7 mouse cellular contexts compared by ENCODE assay signal in genomic region chr17:6947984-6948768, GRCm38 (mm10). TPM values are rescaled to one million over a fixed set of nuclear protein-coding genes. Genes with fewer than 3 reads are reported as not detected.
DNase-seq lines count a peak whose midpoint lies in the region; ATAC-seq and TF ChIP-seq lines count a peak whose summit lies in the region.
"Not testable (repeated sequence)": the region's sequence is repeated elsewhere in the genome, so short reads cannot be mapped to it uniquely, and the experiment has no call there.

Gene Rsph3b, minus strand, starts transcription at chr17:6948682.

- H3K4me1 ChIP-seq in embryonic facial prominence, embryonic 12.5 days; limb, embryonic 10.5 days; midbrain, embryonic 12.5 days; small intestine, adult 2 months (ENCODE audit: control insufficient read depth, insufficient read depth, insufficient read length, low read length): not testable (repeated sequence)

- not testable (repeated sequence) for TF ChIP-seq POLR2A in small intestine, adult 2 months (IDR thresholded peaks at IDR 0.05; ENCODE audit: low read depth, low read length)

- H3K9ac ChIP-seq in embryonic facial prominence, embryonic 12.5 days: peak within 1 kb of the TSS; percentile 59
- peak within 1 kb of the TSS; percentile 54 for H3K9ac ChIP-seq in midbrain, embryonic 12.5 days (replicated peaks)

- peak within 1 kb of the TSS; percentile 52 for H3K4me3 ChIP-seq in embryonic facial prominence, embryonic 12.5 days
- peak within 1 kb of the TSS; percentile 57 for H3K4me3 ChIP-seq in limb, embryonic 10.5 days
- peak within 1 kb of the TSS; percentile 61 for H3K4me3 ChIP-seq in midbrain, embryonic 12.5 days
- peak within 1 kb of the TSS; percentile 64 for H3K4me3 ChIP-seq in small intestine, adult 2 months (ENCODE audit: low read depth, low read length)

- peak; percentile 91 for DNase-seq in adrenal gland, postnatal 14 days
- DNase-seq in heart, adult 11 months: peak; percentile 99
- DNase-seq in kidney, adult 18-20 months: peak; percentile 91
- DNase-seq in limb, embryonic 10.5 days (ENCODE audit: low spot score): peak; percentile 95

- not testable (repeated sequence) for TF ChIP-seq CTCF in small intestine, adult 2 months (IDR thresholded peaks at IDR 0.05; ENCODE audit: extremely low read depth, insufficient read length, insufficient replicate concordance, low read depth, low read length)

- not testable (repeated sequence) for H3K36me3 ChIP-seq in embryonic facial prominence, embryonic 12.5 days; limb, embryonic 10.5 days; midbrain, embryonic 12.5 days; small intestine, adult 2 months (ENCODE audit: control insufficient read depth, insufficient read depth, low read length)

- peak within 1 kb of the TSS; percentile 48 for H3K4me2 ChIP-seq in embryonic facial prominence, embryonic 12.5 days (replicated peaks)
- peak within 1 kb of the TSS; percentile 66 for H3K4me2 ChIP-seq in midbrain, embryonic 12.5 days (replicated peaks)

- ATAC-seq in embryonic facial prominence, embryonic 12.5 days (ENCODE audit: insufficient number of reproducible peaks, insufficient read depth, low FRiP score, low TSS enrichment): peak; percentile 96
- ATAC-seq in midbrain, embryonic 12.5 days (ENCODE audit: low FRiP score, low read depth): peak; percentile 98

- H3K27me3 ChIP-seq in embryonic facial prominence, embryonic 12.5 days; limb, embryonic 10.5 days (ENCODE audit: low read depth, poor library complexity, severe bottlenecking); midbrain, embryonic 12.5 days; small intestine, adult 2 months (ENCODE audit: control insufficient read depth, insufficient read depth, low read length): not testable (repeated sequence)

- H3K9me3 ChIP-seq in embryonic facial prominence, embryonic 12.5 days; limb, embryonic 10.5 days (replicated peaks); midbrain, embryonic 12.5 days: not testable (repeated sequence)

- peak within 1 kb of the TSS; percentile 83 for H3K27ac ChIP-seq in embryonic facial prominence, embryonic 12.5 days
- H3K27ac ChIP-seq in limb, embryonic 10.5 days: peak within 1 kb of the TSS; percentile 85
- peak within 1 kb of the TSS; percentile 78 for H3K27ac ChIP-seq in midbrain, embryonic 12.5 days (replicated peaks)
- H3K27ac ChIP-seq in small intestine, adult 2 months (ENCODE audit: insufficient read depth, low read depth, low read length): peak within 1 kb of the TSS; percentile 48

- under 1% methylated on average over 67 of the region's 73 CpGs for WGBS in embryonic facial prominence, embryonic 12.5 days
- WGBS in limb, embryonic 10.5 days: 2% methylated on average over 73 of the region's 73 CpGs
- WGBS in midbrain, embryonic 12.5 days: 1% methylated on average over 66 of the region's 73 CpGs
- WGBS in small intestine, adult 2 months: under 1% methylated on average over 73 of the region's 73 CpGs

RNA-seq across cellular contexts. Expression of gene Rsph3b, which starts in this region (rescaled TPM):
- total RNA-seq in adrenal gland, postnatal 14 days (2021): 40.9 and 42.2 TPM in 2 replicates
- 31.6 and 34.7 TPM in 2 replicates for polyA plus RNA-seq in embryonic facial prominence, embryonic 12.5 days (2016; fragmentation: Nextera tagmentation; extraction: Ambion mirVana)
- 23.8 and 32.1 TPM in 2 replicates for polyA plus RNA-seq in limb, embryonic 10.5 days (2016; fragmentation: Nextera tagmentation; extraction: Ambion mirVana)
- polyA plus RNA-seq in midbrain, embryonic 12.5 days (2016; fragmentation: Nextera tagmentation; extraction: Ambion mirVana): 43.9 and 44.9 TPM in 2 replicates
- polyA plus RNA-seq in small intestine, adult 2 months (2012; rRNA removed): 17.8 and 33.4 TPM in 2 replicates

Comparison
In these comparisons a context has a peak if more than half of its experiments do, and no peak if none do; other contexts are left out.
1. Peak in every context shown above with its lines: DNase-seq, ATAC-seq, H3K4me3 ChIP-seq and H3K27ac ChIP-seq.